ENCODE assay signal across 9 mouse cellular contexts in genomic region chrX:100776494-100776893, GRCm38 (mm10). TPM values are rescaled to one million over a fixed set of nuclear protein-coding genes. Genes with fewer than 3 reads are reported as not detected.
DNase-seq lines count a peak whose midpoint lies in the region; ATAC-seq and TF ChIP-seq lines count a peak whose summit lies in the region.
"Had no signal": no experiment of that assay in that cellular context is flagged by ENCODE, and none has a peak within 500 bp of the region (broad histone marks: within the 10 kb centered on the region; RNA-seq: fewer than 3 reads in every experiment).

No protein-coding gene starts in this region.

- POLR2A ChIA-PET in Patski (lab: Charles Lee), result no interaction called here

- H3K4me2 ChIP-seq in intestine, postnatal 0 days (replicated peaks; ENCODE audit: low read depth), result peak overlapping the region; percentile 66
- peak overlapping the region; percentile 63 for H3K4me2 ChIP-seq in liver, embryonic 14.5 days (ENCODE audit: low read depth)

- no peak for TF ChIP-seq EP300 in liver, embryonic 14.5 days (IDR thresholded peaks at IDR 0.05; ENCODE audit: low read depth)

- in situ Hi-C loops in Patski (cut with MboI; ENCODE audit: low pct_unique_long_range_greater_than_20kb), result loop anchor here (10.0 kb wide), 1 partner anchor 168 kb away; no protein-coding TSS in a partner anchor

- ATAC-seq in Patski, result peak; percentile 44
- peak; percentile 58 for ATAC-seq in granulocyte monocyte progenitor cell, adult 5-6 weeks (replicated peaks; ENCODE audit: poor library complexity, severe bottlenecking)
- peak; percentile 54 for ATAC-seq in intestine, postnatal 0 days
- ATAC-seq in liver, embryonic 14.5 days (ENCODE audit: insufficient read depth), result peak; percentile 64

- no peaks in the 10 kb centered on the region for H3K9me3 ChIP-seq in intestine, postnatal 0 days (ENCODE audit: control insufficient read depth)
- no peaks in the 10 kb centered on the region for H3K9me3 ChIP-seq in liver, embryonic 14.5 days (ENCODE audit: control insufficient read depth, low read length)

- H3K27ac ChIP-seq in intestine, postnatal 0 days (ENCODE audit: low read depth, low read length), result no peak overlapping the region
- no peak overlapping the region for H3K27ac ChIP-seq in liver, embryonic 14.5 days

- CTCF ChIA-PET in Patski (lab: Charles Lee), result no interaction called here

- peak; percentile 19 for DNase-seq in A20 (ENCODE audit: low read depth, low spot score)
- DNase-seq in Patski (ENCODE audit: low read depth, low spot score), result no peak
- DNase-seq in cerebellum, postnatal 25 days, result peak; percentile 74 to 80
- peak in 2 of 3 experiments; percentile 12 to 14 for DNase-seq in liver, embryonic 14.5 days (ENCODE audit: low read depth in 3 of 3, low spot score in 3 of 3)
- DNase-seq in neural tube, embryonic 10.5 days (ENCODE audit: extremely low spot score, low spot score), result peak; percentile 46
- peak; percentile 67 for DNase-seq in thymus, postnatal 4 days

- TF ChIP-seq CTCF in Patski (IDR thresholded peaks at IDR 0.05), result no peak
- peak; percentile 77 for TF ChIP-seq CTCF in intestine, postnatal 0 days (IDR thresholded peaks at IDR 0.05; ENCODE audit: low read depth)
- TF ChIP-seq CTCF in liver, embryonic 14.5 days (IDR thresholded peaks at IDR 0.05; ENCODE audit: low read depth), result peak; percentile 66

- no peaks in the 10 kb centered on the region for H3K27me3 ChIP-seq in Patski
- H3K27me3 ChIP-seq in intestine, postnatal 0 days (replicated peaks; ENCODE audit: control insufficient read depth, insufficient read depth, low read length), result no peaks in the 10 kb centered on the region
- H3K27me3 ChIP-seq in liver, embryonic 14.5 days (ENCODE audit: control insufficient read depth, insufficient read depth, low read length), result no peaks in the 10 kb centered on the region

- no peaks in the 10 kb centered on the region for H3K36me3 ChIP-seq in intestine, postnatal 0 days (ENCODE audit: control insufficient read depth, insufficient read depth)
- no peaks in the 10 kb centered on the region for H3K36me3 ChIP-seq in liver, embryonic 14.5 days (replicated peaks; ENCODE audit: control insufficient read depth, insufficient read depth, low read depth)

- peak overlapping the region; percentile 63 for H3K4me3 ChIP-seq in intestine, postnatal 0 days (ENCODE audit: low read depth, low read length)
- H3K4me3 ChIP-seq in liver, embryonic 14.5 days (ENCODE audit: insufficient read depth in 1 of 2, low read depth in 2 of 2, low read length in 2 of 2), result peak overlapping the region in 1 of 2 experiments; percentile 56; a peak in 2 of 4 replicates

- no peaks in the 10 kb centered on the region for H3K4me1 ChIP-seq in intestine, postnatal 0 days (replicated peaks; ENCODE audit: control insufficient read depth, insufficient read depth, low read length)
- H3K4me1 ChIP-seq in liver, embryonic 14.5 days (replicated peaks; ENCODE audit: control insufficient read depth in 2 of 2, insufficient read depth in 2 of 2, low read length in 1 of 2), result peaks cover 0 to 2% of the 10 kb centered on the region in 2 experiments; a peak in 1 of 4 replicates

- H3K9ac ChIP-seq in intestine, postnatal 0 days (ENCODE audit: low read depth, low read length), result no peak overlapping the region
- H3K9ac ChIP-seq in liver, embryonic 14.5 days (replicated peaks), result no peak overlapping the region

- 20% methylated on average over 9 of the region's 9 CpGs for WGBS in intestine, postnatal 0 days
- WGBS in liver, embryonic 14.5 days (ENCODE audit: insufficient replicate concordance), result 10% methylated on average over 9 of the region's 9 CpGs

RNA-seq across cellular contexts. Expression of gene Dlg3, which starts 9.0 kb away (rescaled TPM):
- 24.0 TPM for polyA plus RNA-seq in Patski (2021)
- 3.3 and 6.3 TPM in 2 replicates for total RNA-seq in granulocyte monocyte progenitor cell, adult 5-6 weeks (2014; fragmentation: Nextera tagmentation)
- total RNA-seq in granulocyte monocyte progenitor cell, adult 5-6 weeks (2017), result 2.7 and 4.1 TPM in 2 replicates
- polyA plus RNA-seq in intestine, postnatal 0 days (2015; fragmentation: Nextera tagmentation; extraction: Ambion mirVana), result 2.2 and 2.9 TPM in 2 replicates
- polyA plus RNA-seq in liver, embryonic 14.5 days (2012; rRNA removed), result 1.3 and 1.9 TPM in 2 replicates
- 0.43 and 0.53 TPM in 2 replicates for polyA plus RNA-seq in liver, embryonic 14.5 days (2014; fragmentation: Nextera tagmentation; extraction: Ambion mirVana)

RNA-seq across cellular contexts. Expression of gene Gdpd2, which starts 46.8 kb away (rescaled TPM):
- polyA plus RNA-seq in Patski (2021), result 7.5 TPM
- total RNA-seq in granulocyte monocyte progenitor cell, adult 5-6 weeks (2014; fragmentation: Nextera tagmentation), result not detected in 2 replicates
- total RNA-seq in granulocyte monocyte progenitor cell, adult 5-6 weeks (2017), result not detected in 2 replicates
- polyA plus RNA-seq in intestine, postnatal 0 days (2015; fragmentation: Nextera tagmentation; extraction: Ambion mirVana), result 7.2 and 7.7 TPM in 2 replicates
- 0.17 and 0.27 TPM in 2 replicates for polyA plus RNA-seq in liver, embryonic 14.5 days (2012; rRNA removed)
- 0.04 and 0.20 TPM in 2 replicates for polyA plus RNA-seq in liver, embryonic 14.5 days (2014; fragmentation: Nextera tagmentation; extraction: Ambion mirVana)
- total RNA-seq: gastrocnemius, postnatal 36 days had no signal
